Mouse (Mus musculus): ENCODE measurements around the gene Clic1. TPM values are rescaled to one million over a fixed set of nuclear protein-coding genes. Genes with fewer than 3 reads are reported as not detected.

Gene Clic1
- polyA plus RNA-seq, 1 experiment from 2014 or later, result 25.4 TPM

Other genes starting within 250 kb of the Clic1 start
- not detected for gene Cyp21a1, start 245.4 kb upstream of the Clic1 start, polyA plus RNA-seq (2014; fragmentation: Illumina TruSeq; extraction: RNeasy Lipid Tissue Mini Kit (QIAGEN cat#74804); ENCODE audit: low read depth, low replicate concordance)
- 2.6 TPM for gene Stk19, start 213.0 kb upstream of the Clic1 start, polyA plus RNA-seq (2014; fragmentation: Illumina TruSeq; extraction: RNeasy Lipid Tissue Mini Kit (QIAGEN cat#74804); ENCODE audit: low read depth, low replicate concordance)
- gene Dxo, start 212.9 kb upstream of the Clic1 start, polyA plus RNA-seq (2014; fragmentation: Illumina TruSeq; extraction: RNeasy Lipid Tissue Mini Kit (QIAGEN cat#74804); ENCODE audit: low read depth, low replicate concordance), result 3.0 TPM
- 2.3 TPM for gene Skiv2l, start 199.8 kb upstream of the Clic1 start, polyA plus RNA-seq (2014; fragmentation: Illumina TruSeq; extraction: RNeasy Lipid Tissue Mini Kit (QIAGEN cat#74804); ENCODE audit: low read depth, low replicate concordance)
- gene Nelfe, start 199.6 kb upstream of the Clic1 start, polyA plus RNA-seq (2014; fragmentation: Illumina TruSeq; extraction: RNeasy Lipid Tissue Mini Kit (QIAGEN cat#74804); ENCODE audit: low read depth, low replicate concordance), result 1.4 TPM
- gene Cfb, start 187.4 kb upstream of the Clic1 start, polyA plus RNA-seq (2014; fragmentation: Illumina TruSeq; extraction: RNeasy Lipid Tissue Mini Kit (QIAGEN cat#74804); ENCODE audit: low read depth, low replicate concordance), result 38.0 TPM
- 1.5 TPM for gene Zbtb12, start 170.5 kb upstream of the Clic1 start, polyA plus RNA-seq (2014; fragmentation: Illumina TruSeq; extraction: RNeasy Lipid Tissue Mini Kit (QIAGEN cat#74804); ENCODE audit: low read depth, low replicate concordance)
- gene Gm20547, start 167.9 kb upstream of the Clic1 start, polyA plus RNA-seq (2014; fragmentation: Illumina TruSeq; extraction: RNeasy Lipid Tissue Mini Kit (QIAGEN cat#74804); ENCODE audit: low read depth, low replicate concordance), result 16.3 TPM
- gene C2, start 151.7 kb upstream of the Clic1 start, polyA plus RNA-seq (2014; fragmentation: Illumina TruSeq; extraction: RNeasy Lipid Tissue Mini Kit (QIAGEN cat#74804); ENCODE audit: low read depth, low replicate concordance), result 7.3 TPM
- gene Ehmt2, start 151.5 kb upstream of the Clic1 start, polyA plus RNA-seq (2014; fragmentation: Illumina TruSeq; extraction: RNeasy Lipid Tissue Mini Kit (QIAGEN cat#74804); ENCODE audit: low read depth, low replicate concordance), result 7.7 TPM
- 8.2 TPM for gene Slc44a4, start 135.5 kb upstream of the Clic1 start, polyA plus RNA-seq (2014; fragmentation: Illumina TruSeq; extraction: RNeasy Lipid Tissue Mini Kit (QIAGEN cat#74804); ENCODE audit: low read depth, low replicate concordance)
- 25.6 TPM for gene Neu1, start 118.7 kb upstream of the Clic1 start, polyA plus RNA-seq (2014; fragmentation: Illumina TruSeq; extraction: RNeasy Lipid Tissue Mini Kit (QIAGEN cat#74804); ENCODE audit: low read depth, low replicate concordance)
- gene Hspa1b, start 90.7 kb upstream of the Clic1 start, polyA plus RNA-seq (2014; fragmentation: Illumina TruSeq; extraction: RNeasy Lipid Tissue Mini Kit (QIAGEN cat#74804); ENCODE audit: low read depth, low replicate concordance), result 17.9 TPM
- gene Gm20481, start 80.1 kb upstream of the Clic1 start, polyA plus RNA-seq (2014; fragmentation: Illumina TruSeq; extraction: RNeasy Lipid Tissue Mini Kit (QIAGEN cat#74804); ENCODE audit: low read depth, low replicate concordance), result not detected
- 8.4 TPM for gene Hspa1a, start 77.8 kb upstream of the Clic1 start, polyA plus RNA-seq (2014; fragmentation: Illumina TruSeq; extraction: RNeasy Lipid Tissue Mini Kit (QIAGEN cat#74804); ENCODE audit: low read depth, low replicate concordance)
- gene Hspa1l, start 77.3 kb upstream of the Clic1 start, polyA plus RNA-seq (2014; fragmentation: Illumina TruSeq; extraction: RNeasy Lipid Tissue Mini Kit (QIAGEN cat#74804); ENCODE audit: low read depth, low replicate concordance), result not detected
- gene Lsm2, start 68.1 kb upstream of the Clic1 start, polyA plus RNA-seq (2014; fragmentation: Illumina TruSeq; extraction: RNeasy Lipid Tissue Mini Kit (QIAGEN cat#74804); ENCODE audit: low read depth, low replicate concordance), result 12.6 TPM
- gene Vars, start 49.0 kb upstream of the Clic1 start, polyA plus RNA-seq (2014; fragmentation: Illumina TruSeq; extraction: RNeasy Lipid Tissue Mini Kit (QIAGEN cat#74804); ENCODE audit: low read depth, low replicate concordance), result 5.7 TPM
- not detected for gene Vwa7, start 33.4 kb upstream of the Clic1 start, polyA plus RNA-seq (2014; fragmentation: Illumina TruSeq; extraction: RNeasy Lipid Tissue Mini Kit (QIAGEN cat#74804); ENCODE audit: low read depth, low replicate concordance)
- gene Sapcd1, start 21.9 kb upstream of the Clic1 start, polyA plus RNA-seq (2014; fragmentation: Illumina TruSeq; extraction: RNeasy Lipid Tissue Mini Kit (QIAGEN cat#74804); ENCODE audit: low read depth, low replicate concordance), result not detected
- 1.1 TPM for gene Msh5, start 3.2 kb upstream of the Clic1 start, polyA plus RNA-seq (2014; fragmentation: Illumina TruSeq; extraction: RNeasy Lipid Tissue Mini Kit (QIAGEN cat#74804); ENCODE audit: low read depth, low replicate concordance)
- 0.97 TPM for gene Ddah2, start 9.1 kb downstream of the Clic1 start, polyA plus RNA-seq (2014; fragmentation: Illumina TruSeq; extraction: RNeasy Lipid Tissue Mini Kit (QIAGEN cat#74804); ENCODE audit: low read depth, low replicate concordance)
- gene Ly6g6c, start 15.4 kb downstream of the Clic1 start, polyA plus RNA-seq (2014; fragmentation: Illumina TruSeq; extraction: RNeasy Lipid Tissue Mini Kit (QIAGEN cat#74804); ENCODE audit: low read depth, low replicate concordance), result not detected
- 1.1 TPM for gene Mpig6b, start 16.2 kb downstream of the Clic1 start, polyA plus RNA-seq (2014; fragmentation: Illumina TruSeq; extraction: RNeasy Lipid Tissue Mini Kit (QIAGEN cat#74804); ENCODE audit: low read depth, low replicate concordance)
- gene Ly6g6e, start 26.9 kb downstream of the Clic1 start, polyA plus RNA-seq (2014; fragmentation: Illumina TruSeq; extraction: RNeasy Lipid Tissue Mini Kit (QIAGEN cat#74804); ENCODE audit: low read depth, low replicate concordance), result not detected
- gene Ly6g6d, start 28.1 kb downstream of the Clic1 start, polyA plus RNA-seq (2014; fragmentation: Illumina TruSeq; extraction: RNeasy Lipid Tissue Mini Kit (QIAGEN cat#74804); ENCODE audit: low read depth, low replicate concordance), result not detected
- gene Ly6g6f, start 35.6 kb downstream of the Clic1 start, polyA plus RNA-seq (2014; fragmentation: Illumina TruSeq; extraction: RNeasy Lipid Tissue Mini Kit (QIAGEN cat#74804); ENCODE audit: low read depth, low replicate concordance), result not detected
- 7.6 TPM for gene Abhd16a, start 39.3 kb downstream of the Clic1 start, polyA plus RNA-seq (2014; fragmentation: Illumina TruSeq; extraction: RNeasy Lipid Tissue Mini Kit (QIAGEN cat#74804); ENCODE audit: low read depth, low replicate concordance)
- gene Ly6g5c, start 58.3 kb downstream of the Clic1 start, polyA plus RNA-seq (2014; fragmentation: Illumina TruSeq; extraction: RNeasy Lipid Tissue Mini Kit (QIAGEN cat#74804); ENCODE audit: low read depth, low replicate concordance), result not detected
- not detected for gene Ly6g5b, start 65.5 kb downstream of the Clic1 start, polyA plus RNA-seq (2014; fragmentation: Illumina TruSeq; extraction: RNeasy Lipid Tissue Mini Kit (QIAGEN cat#74804); ENCODE audit: low read depth, low replicate concordance)
- 0.85 TPM for gene Gpank1, start 71.5 kb downstream of the Clic1 start, polyA plus RNA-seq (2014; fragmentation: Illumina TruSeq; extraction: RNeasy Lipid Tissue Mini Kit (QIAGEN cat#74804); ENCODE audit: low read depth, low replicate concordance)
- 187 TPM for gene Csnk2b, start 72.1 kb downstream of the Clic1 start, polyA plus RNA-seq (2014; fragmentation: Illumina TruSeq; extraction: RNeasy Lipid Tissue Mini Kit (QIAGEN cat#74804); ENCODE audit: low read depth, low replicate concordance)
- 0.53 TPM for gene D17H6S53E, start 76.4 kb downstream of the Clic1 start, polyA plus RNA-seq (2014; fragmentation: Illumina TruSeq; extraction: RNeasy Lipid Tissue Mini Kit (QIAGEN cat#74804); ENCODE audit: low read depth, low replicate concordance)
- 4.8 TPM for gene Apom, start 82.1 kb downstream of the Clic1 start, polyA plus RNA-seq (2014; fragmentation: Illumina TruSeq; extraction: RNeasy Lipid Tissue Mini Kit (QIAGEN cat#74804); ENCODE audit: low read depth, low replicate concordance)
- gene Bag6, start 85.2 kb downstream of the Clic1 start, polyA plus RNA-seq (2014; fragmentation: Illumina TruSeq; extraction: RNeasy Lipid Tissue Mini Kit (QIAGEN cat#74804); ENCODE audit: low read depth, low replicate concordance), result 3.9 TPM
- gene Prrc2a, start 114.9 kb downstream of the Clic1 start, polyA plus RNA-seq (2014; fragmentation: Illumina TruSeq; extraction: RNeasy Lipid Tissue Mini Kit (QIAGEN cat#74804); ENCODE audit: low read depth, low replicate concordance), result 2.1 TPM
- 2.3 TPM for gene Aif1, start 126.1 kb downstream of the Clic1 start, polyA plus RNA-seq (2014; fragmentation: Illumina TruSeq; extraction: RNeasy Lipid Tissue Mini Kit (QIAGEN cat#74804); ENCODE audit: low read depth, low replicate concordance)
- not detected for gene Lst1, start 138.5 kb downstream of the Clic1 start, polyA plus RNA-seq (2014; fragmentation: Illumina TruSeq; extraction: RNeasy Lipid Tissue Mini Kit (QIAGEN cat#74804); ENCODE audit: low read depth, low replicate concordance)
- not detected for gene Ltb, start 144.5 kb downstream of the Clic1 start, polyA plus RNA-seq (2014; fragmentation: Illumina TruSeq; extraction: RNeasy Lipid Tissue Mini Kit (QIAGEN cat#74804); ENCODE audit: low read depth, low replicate concordance)
- gene Tnf, start 152.0 kb downstream of the Clic1 start, polyA plus RNA-seq (2014; fragmentation: Illumina TruSeq; extraction: RNeasy Lipid Tissue Mini Kit (QIAGEN cat#74804); ENCODE audit: low read depth, low replicate concordance), result not detected
- gene Lta, start 155.4 kb downstream of the Clic1 start, polyA plus RNA-seq (2014; fragmentation: Illumina TruSeq; extraction: RNeasy Lipid Tissue Mini Kit (QIAGEN cat#74804); ENCODE audit: low read depth, low replicate concordance), result not detected
- not detected for gene Gm16181, start 170.9 kb downstream of the Clic1 start, polyA plus RNA-seq (2014; fragmentation: Illumina TruSeq; extraction: RNeasy Lipid Tissue Mini Kit (QIAGEN cat#74804); ENCODE audit: low read depth, low replicate concordance)
- gene Atp6v1g2, start 183.7 kb downstream of the Clic1 start, polyA plus RNA-seq (2014; fragmentation: Illumina TruSeq; extraction: RNeasy Lipid Tissue Mini Kit (QIAGEN cat#74804); ENCODE audit: low read depth, low replicate concordance), result 5.2 TPM
- not detected for gene Nfkbil1, start 185.8 kb downstream of the Clic1 start, polyA plus RNA-seq (2014; fragmentation: Illumina TruSeq; extraction: RNeasy Lipid Tissue Mini Kit (QIAGEN cat#74804); ENCODE audit: low read depth, low replicate concordance)
- gene Ddx39b, start 191.8 kb downstream of the Clic1 start, polyA plus RNA-seq (2014; fragmentation: Illumina TruSeq; extraction: RNeasy Lipid Tissue Mini Kit (QIAGEN cat#74804); ENCODE audit: low read depth, low replicate concordance), result 4.9 TPM
- gene H2-D1, start 212.8 kb downstream of the Clic1 start, polyA plus RNA-seq (2014; fragmentation: Illumina TruSeq; extraction: RNeasy Lipid Tissue Mini Kit (QIAGEN cat#74804); ENCODE audit: low read depth, low replicate concordance), result 26.4 TPM

Data from kidney, adult 10 weeks (tissue).